Comparison of ENCODE assay signal across 16 mouse cellular contexts in the genomic region with DNA sequence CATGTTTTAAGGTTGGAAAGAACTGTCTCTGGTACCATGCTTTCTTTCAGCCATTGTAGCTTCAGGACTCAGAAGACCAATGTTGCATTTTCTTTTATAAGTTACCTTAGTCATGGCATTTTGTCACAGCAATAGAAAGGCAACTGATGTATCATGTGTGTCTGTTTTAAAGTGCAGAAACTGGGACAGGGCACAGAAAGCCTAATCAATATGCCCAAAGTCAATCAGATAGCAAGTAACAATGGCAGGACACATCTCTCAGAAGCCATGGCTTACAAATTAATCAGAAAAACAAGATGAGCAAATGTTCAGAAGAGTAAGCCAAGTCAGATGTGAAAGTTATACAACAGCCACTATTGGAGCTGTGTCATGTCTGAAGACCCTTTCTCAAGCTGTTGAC.
"Had no signal": no experiment of that assay in that cellular context is flagged by ENCODE, and none has a peak within 500 bp of the region (broad histone marks: within the 10 kb centered on the region; RNA-seq: fewer than 3 reads in every experiment).

No protein-coding gene starts in this region.

- H3K36me3 ChIP-seq: neural tube, embryonic 13.5 days; neural tube, embryonic 15.5 days; stomach, embryonic 15.5 days had no signal

- H3K4me3 ChIP-seq: neural tube, embryonic 13.5 days; neural tube, embryonic 15.5 days; stomach, embryonic 15.5 days had no signal

- H3K9ac ChIP-seq: neural tube, embryonic 13.5 days; neural tube, embryonic 15.5 days; stomach, embryonic 15.5 days had no signal

- H3K27ac ChIP-seq: neural tube, embryonic 13.5 days; neural tube, embryonic 15.5 days; stomach, embryonic 15.5 days; stomach, postnatal 0 days had no signal

- DNase-seq: retina, postnatal 1 day; right cerebral cortex, adult 18-20 months; right cerebral cortex, postnatal 14 days; right cerebral cortex, postnatal 25 days; right cerebral cortex, postnatal 4 days; spleen, adult 18-20 months; thymus, adult 18-20 months; thymus, adult 2 months; thymus, postnatal 14 days; thymus, postnatal 25 days; thymus, postnatal 36 days; thymus, postnatal 4 days had no signal

- H3K27me3 ChIP-seq: neural tube, embryonic 13.5 days; neural tube, embryonic 15.5 days; stomach, embryonic 15.5 days had no signal

- H3K4me1 ChIP-seq: stomach, embryonic 15.5 days had no signal
